Mouse (Mus musculus) embryo, embryonic 10 days (tissue): ENCODE measurements at regions not wholly inside any gene's neighbourhood (a gene's known extent, or its start where the extent isn't known, plus 50 kb on each side); places are given as distances from the start of the nearest gene placed in this dataset.
A peak's percentile ranks its signal among the peaks of the same experiment; 100 is the strongest.
"Not testable (repeated sequence)": the region's sequence is repeated elsewhere in the genome, so short reads cannot be mapped to it uniquely, and the experiment has no call there.

Source experiments
- DNase-seq: peaks from one replicate; pipeline ENCODE4 v3.0.0-alpha.2; 2015; ENCODE audit warnings: low spot score

DNA sequence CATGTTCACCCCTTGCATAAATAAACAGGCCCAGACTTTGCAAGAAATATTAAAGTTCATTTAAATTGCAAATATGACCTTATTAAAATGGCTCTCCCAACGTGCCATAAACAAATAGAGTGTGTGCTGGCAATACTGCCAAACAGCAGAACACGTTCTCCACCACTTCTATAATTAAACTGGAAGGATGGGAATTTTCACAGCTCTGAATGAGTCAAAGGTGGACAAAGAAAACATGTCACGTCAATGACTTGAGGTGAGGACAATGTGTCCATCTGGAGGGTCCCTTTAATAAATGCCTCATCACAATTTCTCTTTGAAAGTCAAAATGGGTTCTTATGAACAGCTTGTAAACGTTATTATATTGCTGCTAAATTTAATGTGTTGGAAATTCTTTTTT lies 114.8 kb downstream of the Galc start:
- no peak for DNase-seq

DNA sequence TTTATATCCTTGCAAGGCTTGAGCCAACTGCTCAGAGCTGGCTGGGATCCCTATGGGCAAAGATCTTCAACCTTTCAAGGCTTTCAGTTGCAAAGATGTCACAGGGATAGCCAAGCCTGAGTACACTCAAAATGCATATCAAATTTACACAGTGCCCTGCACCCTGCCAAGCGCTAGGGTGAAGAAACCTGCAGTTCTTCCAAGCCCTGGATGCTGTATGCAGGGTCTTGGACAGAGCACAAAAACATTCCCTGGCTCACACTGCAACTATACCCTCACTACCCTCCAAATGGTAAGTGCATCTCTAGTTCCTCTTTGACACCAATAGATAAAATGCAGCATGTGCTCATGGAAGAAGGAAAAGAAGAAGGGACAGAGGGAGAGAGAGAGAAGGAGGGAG lies 116.1 kb downstream of the Galc start:
- no peak for DNase-seq

DNA sequence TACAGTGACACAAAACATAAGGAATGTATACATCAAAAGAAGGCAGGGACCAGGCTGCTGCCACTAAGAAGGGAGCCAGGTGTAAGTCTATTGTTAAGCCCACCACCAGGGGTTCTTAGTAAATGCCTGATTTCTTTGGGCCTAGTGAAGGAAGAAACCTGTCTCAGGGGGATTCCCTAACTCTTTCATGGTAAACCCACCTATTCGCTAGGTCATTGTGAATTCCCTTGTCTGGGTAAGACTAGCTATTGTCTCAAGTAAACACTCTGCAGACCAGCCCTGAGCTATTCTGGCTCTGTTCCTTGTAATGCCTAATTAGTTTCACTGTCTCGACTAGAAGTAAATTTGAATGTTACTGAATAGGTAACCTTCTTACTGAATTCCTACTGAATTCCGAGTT lies 119.4 kb downstream of the Galc start:
- not testable (repeated sequence) for DNase-seq

DNA sequence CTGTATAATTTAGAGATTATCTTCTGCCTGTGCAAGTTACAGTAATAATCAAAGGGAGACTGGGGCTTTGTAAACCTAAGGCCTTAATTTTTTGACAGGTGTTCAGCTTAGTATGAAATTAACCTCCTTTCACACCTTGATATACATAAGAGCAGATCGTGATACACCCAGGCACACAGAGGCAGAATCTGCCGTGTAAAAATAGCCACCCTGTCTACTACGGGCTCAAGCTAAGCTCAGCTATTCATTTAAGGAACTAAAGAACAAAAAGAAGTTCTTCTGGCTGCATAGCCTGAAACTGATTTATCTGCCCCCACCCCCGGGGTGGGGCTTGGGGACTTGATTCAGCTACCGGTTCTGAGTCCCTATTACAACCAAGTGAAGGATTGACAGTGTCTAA lies 128.0 kb downstream of the Galc start:
- DNase-seq: no peak

DNA sequence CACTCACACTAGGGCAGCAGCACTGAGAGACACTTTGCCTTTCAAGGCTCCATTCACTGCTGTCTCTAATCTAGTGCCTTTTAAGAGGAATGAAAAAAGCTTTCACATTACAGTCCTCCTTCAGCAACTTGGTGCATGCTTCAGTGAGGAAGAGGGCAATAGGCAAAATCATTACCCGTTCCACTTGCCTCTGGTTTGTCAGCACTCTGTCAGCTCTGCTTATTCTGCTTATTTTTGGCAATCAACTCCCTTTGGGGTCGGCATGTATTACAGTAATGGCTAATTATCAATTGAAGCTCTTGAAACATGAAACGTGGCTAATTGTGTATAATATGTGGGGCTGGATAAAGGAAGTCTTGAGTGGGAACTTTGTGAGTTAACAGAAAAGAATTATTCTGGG lies 135.7 kb downstream of the Galc start:
- DNase-seq: no peak

DNA sequence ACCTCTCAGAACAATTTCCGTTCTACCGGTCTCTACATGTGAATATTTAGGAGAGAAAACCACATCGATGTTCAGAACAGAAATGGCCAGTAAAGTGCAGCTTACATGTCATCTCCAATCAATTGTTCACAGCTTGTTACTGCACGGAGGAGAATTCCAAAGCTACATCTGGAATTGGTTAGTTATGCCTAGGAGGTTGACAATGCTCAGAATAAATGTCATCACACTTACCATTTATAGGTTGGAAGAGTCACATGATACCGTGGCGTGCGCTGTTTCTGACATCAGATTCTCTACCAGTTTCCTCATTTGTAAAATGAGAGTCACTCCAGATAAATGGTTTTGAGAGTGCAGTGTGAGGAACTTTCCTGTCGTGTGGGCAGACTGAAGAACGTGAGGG lies 151.2 kb downstream of the Galc start:
- DNase-seq: peak; percentile 60

DNA sequence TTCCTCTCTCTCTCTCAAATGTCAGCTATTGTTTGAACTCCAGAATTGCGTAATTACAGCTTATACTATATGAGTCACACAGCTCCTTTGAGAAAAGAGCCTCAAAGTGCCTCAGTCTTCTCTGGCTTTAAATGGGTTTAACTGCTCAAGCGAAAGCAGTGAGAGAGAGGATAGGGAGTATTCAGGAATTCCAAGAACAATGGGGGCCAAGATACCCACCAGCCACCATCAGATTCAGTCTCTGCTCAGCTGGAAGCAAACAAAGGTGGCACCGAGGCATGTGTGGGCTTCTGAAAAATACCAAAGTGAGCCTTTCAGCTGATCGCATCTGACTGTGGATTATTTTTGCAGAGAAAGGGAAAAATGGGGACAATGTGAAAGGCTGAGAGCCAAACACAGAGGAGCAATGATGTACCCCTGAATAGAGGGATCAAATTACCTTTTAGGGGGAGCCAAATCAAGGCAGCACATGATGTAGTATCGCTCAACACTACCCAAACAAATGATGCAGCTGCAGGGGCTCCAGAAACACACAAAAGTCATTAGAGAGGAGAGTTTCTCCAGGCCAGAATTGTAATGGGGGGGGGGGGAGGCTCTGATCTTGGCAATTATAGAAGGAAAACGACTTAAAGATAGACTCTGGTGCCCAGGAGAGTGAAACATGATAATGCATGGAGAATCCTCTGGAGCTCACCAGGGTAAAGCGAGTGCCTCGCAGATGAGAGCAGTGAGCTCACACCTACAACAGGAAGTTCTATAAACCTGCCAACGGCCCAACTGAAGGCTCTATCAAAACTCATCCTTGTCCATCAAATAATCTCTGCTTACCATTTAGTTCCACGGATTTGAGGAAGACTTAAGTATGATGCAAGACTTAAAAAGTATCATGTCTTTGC lies 152.2 kb downstream of the Galc start:
- DNase-seq: no peak

DNA sequence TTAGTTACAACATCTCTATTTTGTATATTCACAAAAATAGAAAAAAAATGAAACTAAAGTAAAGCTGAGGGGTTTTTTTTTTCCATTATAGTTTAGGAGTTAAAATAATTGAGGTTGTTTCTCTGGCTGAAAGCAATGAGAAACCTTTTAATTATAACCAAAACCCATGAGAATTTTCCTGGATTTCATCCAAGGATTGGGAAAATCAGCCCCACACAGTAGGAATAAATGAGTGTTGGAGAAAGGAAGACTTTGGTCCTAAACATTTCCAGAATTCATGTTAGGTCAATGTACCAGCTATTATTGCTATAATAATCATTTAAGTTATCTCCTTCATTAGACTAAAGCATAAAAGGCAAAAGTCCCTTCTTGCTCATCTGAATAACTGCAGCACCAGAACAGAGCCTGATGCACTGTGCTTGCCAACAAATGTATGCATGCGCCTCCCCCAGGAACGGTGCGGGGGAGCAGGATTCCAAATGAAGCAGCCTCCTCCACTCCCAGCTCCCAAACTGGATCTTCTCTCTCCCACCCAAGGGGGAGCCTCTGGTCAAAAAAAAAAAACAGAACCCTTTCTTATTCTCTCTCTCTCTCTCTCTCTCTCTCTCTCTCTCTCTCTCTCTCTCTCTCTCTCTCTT lies 153.0 kb downstream of the Galc start:
- DNase-seq: no peak

DNA sequence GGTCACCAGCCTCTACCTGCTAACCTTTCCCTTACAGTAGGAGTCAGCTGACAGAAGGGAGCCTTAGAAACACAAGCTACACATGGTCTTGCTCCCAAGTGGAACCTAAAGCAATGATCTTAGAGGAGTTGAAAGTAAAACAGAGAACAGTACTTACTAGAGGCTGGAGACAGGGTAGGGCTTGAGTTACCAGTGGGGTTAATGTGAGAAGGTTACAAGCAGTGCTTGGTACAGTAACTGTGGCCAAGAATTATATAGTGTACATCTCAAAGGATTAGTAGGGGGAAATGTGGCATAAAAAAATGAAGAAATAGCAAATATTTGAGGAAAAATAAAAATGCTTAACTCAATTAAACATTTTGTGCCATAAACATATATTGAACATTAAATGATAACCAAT lies 153.5 kb downstream of the Galc start:
- no peak for DNase-seq

DNA sequence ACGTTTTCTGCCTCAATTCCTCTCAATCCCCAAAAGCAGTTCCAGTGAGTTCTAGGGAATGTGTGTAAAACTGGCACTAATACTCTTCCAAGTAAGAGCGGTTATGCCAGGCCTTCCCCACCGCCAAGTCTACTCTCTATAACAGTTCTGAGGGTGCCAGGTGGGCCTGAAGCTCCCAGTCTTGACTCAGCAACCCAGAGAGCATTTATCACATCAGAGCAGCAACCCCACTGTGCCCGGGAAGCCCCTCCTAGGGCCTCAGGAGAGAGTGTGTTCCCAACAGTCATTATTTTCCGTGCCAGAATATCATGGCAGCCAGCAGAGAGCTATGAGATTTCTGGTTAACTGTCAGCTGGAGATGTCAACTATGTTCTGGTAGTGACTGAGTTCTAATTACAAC lies 169.1 kb downstream of the Galc start:
- DNase-seq: no peak

DNA sequence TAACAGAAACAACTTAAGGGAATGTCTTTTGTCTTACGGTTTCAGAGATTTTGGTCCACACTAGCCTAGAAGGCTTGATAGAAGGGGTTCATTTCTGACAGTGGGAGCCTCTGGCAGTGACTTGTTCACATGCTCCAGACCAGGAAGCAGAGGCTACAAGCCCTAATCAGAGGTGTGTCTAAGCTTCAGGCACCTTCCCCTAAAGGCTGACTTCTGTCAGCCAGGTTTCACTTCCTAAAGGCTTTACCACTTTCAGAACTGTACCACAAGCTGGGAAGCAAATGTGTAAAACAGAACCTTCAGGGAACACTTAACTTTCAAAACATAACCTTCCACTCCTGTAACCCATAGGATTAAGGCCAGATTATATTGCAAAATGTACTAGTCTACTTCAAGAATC lies 180.9 kb downstream of the Galc start:
- DNase-seq: no peak

DNA sequence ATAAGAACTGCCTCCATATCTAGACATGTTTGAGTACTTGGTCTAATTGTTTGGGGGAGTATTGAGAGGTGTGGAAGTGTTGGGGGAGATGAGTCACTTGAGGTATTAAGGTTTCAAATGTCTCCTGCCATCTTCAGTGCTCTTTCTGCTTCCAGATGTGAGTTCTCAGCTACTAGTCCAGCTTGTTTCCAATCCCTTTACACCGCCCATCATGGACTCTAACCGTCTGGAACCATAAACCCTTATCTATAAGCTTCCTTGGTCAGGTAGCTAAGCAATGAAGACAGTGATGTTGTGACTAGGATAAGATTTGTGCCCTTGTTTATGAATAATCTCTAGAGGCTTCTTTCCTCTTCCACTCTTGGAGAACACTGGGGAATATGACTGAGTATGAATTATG lies 183.7 kb downstream of the Galc start:
- DNase-seq: no peak

DNA sequence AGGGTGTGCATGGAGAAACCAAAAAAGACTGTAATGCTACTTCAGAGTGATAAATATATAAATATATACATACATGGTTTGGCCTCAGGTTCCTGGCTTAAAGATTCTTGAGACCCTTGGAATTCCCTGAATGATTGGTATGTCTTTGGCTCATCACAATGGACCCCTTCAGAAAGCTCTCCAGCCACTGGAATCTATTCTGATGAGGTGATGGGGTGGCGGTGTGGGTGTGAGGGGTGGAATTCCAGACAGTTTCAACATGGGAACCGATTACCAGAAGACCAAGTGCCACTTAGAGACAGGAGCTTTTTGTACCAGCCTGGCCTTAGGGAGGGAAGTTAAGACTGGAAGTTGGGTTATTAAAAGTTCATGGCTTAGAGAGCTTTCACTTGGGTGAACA lies 190.1 kb downstream of the Galc start:
- DNase-seq: peak; percentile 6

DNA sequence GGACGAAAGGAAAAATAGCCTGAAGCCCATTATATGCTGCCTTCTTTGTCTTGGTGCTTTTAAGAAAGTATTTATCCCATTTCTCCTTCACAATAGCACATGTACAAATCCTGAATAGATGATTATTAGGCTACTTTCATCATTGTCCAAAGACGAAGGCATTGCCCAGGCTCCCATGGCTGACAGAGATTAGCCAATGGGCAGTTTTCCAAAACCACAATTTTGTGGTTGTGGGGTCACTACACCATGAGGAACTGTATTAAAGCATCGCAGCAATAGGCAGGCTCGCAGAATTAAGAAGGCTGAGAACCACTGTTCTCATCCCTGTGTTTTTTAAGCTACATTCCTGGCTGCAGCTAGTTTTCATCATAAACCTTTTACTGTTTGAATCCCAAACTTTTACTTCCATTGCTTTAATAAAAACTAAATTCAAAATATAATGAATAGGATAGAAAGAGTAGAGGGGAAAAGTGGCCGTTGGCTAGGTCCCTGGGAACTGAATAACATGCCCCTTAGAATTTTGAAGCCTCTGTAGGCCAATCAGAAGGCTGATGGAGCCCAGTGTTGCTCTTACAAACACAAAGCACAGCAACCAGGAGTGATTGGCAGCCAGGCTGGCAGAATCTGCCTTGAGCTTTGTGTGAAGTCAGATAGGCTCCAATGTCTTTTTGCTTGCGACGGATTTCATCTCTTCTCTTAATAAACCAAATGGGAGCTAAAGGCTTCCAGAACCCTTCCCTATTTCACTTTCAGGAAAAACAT lies 199.7 kb downstream of the Galc start:
- no peak for DNase-seq

DNA sequence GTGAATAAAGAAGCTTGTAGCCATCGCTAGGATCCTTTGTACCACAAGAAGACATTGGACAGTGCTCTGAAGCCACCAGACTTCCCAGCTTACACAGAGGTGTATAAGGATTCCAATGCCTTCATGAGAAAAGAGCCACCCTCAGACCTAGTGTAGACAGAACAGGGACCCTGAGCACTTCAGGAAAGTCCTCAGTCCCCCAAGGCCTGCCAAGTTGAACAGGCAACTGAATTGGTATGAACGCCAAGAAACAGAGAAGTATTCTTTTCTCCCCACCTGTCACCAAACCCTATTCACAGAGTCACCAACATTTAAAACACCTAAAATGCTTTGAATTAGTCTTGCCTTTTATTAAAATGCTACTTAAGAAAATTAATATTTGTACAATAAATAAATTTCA lies 200.3 kb downstream of the Galc start:
- no peak for DNase-seq

DNA sequence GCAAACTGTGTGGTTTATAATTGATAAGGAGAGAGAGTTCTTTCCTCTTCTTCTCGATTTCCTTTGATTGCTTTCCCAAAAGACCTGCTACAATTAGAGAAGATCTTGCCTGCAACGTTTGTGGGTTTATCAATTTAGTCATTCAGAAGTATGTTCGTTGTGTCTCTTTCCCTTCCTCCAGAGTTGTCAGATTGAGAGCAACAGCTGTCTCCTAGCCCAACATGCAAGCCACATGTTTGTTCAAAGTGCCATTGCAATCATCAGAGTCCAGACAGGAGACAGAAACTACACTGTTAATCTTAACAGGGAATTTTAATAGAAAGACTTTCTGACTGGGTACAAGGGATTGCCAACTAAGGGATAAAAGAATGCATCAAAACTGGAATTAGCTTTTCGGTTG lies 208.3 kb downstream of the Galc start:
- DNase-seq: no peak

DNA sequence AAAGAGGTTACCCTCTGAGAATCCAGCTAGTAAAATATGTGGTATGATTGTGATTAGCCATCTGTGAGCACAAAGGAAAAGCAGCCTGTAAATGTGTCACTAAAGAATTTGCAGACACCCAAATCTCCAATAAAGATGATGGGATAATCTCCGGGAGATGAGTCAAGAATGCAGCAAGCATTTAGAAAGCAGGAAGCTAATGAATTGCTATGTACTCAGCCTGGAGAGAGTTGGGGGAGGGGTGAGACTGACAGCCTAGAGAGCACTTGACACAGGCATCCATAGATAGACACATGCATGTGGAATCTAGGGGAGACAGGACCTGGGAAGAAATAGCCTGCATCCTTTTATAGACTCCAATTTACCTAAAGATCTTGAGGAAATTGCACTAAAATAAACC lies 208.8 kb downstream of the Galc start:
- peak; percentile 32 for DNase-seq

DNA sequence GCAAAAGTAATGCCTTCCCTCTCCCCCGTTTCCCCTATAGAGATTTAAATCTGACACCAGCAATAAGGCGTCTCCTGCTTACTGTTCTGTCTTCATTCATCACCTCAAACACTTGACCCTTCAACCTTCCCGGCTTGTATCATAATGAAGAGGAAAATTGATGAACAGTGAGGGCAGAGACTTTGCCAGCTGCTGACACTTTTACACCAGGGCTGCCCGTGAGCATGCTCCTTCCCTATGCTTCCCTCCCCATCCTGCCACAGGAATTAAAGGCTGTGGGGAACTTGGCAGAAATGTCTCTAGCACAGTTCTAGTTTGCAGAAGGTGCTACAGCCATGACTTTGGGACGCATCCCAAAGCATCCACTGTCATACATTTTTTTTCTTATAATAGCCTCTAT lies 209.2 kb downstream of the Galc start:
- DNase-seq: peak; percentile 55

DNA sequence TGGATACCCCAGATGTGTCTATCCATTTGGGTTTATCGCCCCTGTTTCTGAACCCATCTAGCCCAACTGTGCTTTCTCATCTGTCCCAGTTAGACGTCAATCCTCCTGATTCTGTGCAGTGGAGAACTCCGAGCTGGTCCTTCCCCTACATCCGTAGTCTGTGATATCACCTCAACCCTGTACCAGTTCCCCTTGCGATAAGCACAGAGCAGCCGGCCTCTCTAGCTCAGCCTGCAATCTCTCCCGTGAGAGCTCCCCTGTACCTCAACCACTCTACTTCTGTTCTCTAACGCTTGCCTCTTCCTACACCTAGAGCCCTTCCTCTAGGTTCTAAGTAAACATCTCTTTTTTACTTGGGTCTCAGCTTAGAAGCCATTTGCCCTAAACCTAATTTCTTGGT lies 211.5 kb downstream of the Galc start:
- DNase-seq: no peak

DNA sequence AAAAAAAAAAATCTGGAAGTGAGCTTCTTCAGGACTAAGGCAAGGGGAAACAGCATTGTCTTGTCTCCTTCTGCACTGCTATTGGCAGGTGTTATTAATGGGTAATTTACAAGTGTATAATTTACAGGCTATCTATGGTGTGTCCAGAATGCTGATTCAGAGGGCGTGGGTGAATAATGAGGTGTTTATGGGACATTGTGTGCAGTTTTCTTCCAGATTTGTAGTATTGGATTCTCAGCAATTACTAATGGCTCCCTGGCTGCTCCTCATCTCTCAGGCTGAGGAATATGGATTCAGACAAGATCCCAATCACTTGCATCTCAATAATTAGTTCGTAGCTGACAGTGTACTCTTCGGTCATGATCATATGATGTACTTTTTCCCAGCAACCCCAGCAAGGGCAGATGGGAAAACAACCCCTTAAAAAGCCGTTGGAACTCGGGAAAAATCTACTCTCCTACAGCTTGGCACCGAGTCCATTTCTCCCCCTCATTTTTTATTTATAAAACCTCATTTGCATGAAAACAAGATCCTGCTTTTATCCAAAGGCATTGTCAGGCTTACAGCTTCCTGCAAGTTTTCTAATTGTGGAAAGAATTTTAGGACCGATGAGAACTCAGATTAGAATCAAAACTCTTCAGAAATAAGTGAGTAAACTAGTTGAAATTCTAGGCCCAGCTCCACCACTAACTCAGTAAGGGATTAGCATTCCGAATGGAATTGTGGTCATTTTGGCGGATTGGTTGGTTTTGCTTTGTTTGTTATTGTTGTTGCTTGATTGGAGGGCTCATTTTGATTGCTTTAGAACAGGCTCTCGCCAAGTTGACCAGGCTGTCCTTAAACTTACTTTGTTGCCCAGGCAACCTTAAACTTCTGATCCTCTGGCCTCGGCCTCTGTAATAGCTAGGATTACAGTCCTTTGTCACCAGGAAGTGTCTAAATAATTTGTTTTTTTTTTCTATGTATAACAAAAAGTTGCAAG lies 212.5 kb downstream of the Galc start:
- DNase-seq: peak; percentile 9

DNA sequence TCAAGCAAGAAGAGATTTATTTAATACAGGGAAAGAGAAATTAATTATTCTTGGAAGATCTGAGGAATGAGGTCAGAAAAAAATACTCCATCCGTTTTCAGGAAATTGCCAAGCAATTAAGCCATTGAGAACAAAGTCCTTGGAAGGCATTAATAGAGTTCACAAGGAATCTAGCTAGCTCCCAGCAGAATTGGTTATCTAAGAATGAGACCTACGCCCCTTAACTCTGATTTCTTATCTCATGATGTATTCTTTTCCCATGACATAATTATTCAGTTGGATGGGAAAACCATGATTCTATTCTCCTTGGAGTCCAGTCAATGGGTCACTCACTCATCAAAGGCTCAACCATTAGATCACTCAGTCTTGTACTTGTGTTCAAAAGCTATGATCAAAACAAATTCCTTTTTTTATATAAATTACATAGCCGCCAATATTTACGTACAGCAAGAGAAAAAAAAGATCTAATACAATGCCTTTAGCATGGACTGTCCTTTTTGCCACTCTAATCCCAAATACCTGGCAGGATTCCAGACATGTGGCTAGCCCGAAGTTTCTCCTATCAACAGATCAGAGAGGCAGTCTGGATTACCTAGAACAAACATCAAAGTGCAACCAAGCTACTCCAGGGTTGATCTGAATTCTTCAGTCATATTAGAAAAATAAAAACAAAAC lies 213.3 kb downstream of the Galc start:
- no peak for DNase-seq
